Mouse (Mus musculus) monocyte, adult 2 months (primary cell): ENCODE results near the gene Cd3eap.

Experiments used
- DNase-seq, 2 experiments: peaks; one replicate each; pipeline ENCODE4 v3.0.0; 2022; ENCODE audit warnings: low spot score in 2 of 2, low read depth in 1 of 2

The Cd3eap gene

DNA sequence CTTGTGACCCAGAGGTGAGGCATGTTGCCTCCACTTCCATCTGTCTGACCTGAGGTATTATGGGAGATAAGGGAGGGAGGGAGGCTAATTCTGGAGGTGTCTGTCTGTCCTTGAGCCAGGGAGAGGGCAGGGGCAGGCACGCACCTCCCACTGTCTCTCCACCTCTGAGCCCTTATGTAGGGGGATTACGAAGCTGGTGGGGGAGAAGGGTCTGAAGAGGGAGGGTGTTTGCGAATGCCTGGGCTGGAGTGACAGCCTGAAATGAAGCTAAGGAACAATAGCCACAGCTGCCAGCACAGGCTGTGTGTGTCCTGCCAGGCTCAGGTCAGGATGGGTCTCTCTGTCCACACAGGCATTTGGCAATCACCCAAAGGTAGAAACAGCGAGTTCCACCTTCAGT, 3.0 kb upstream of the Cd3eap start:
- no peak for DNase-seq

DNA sequence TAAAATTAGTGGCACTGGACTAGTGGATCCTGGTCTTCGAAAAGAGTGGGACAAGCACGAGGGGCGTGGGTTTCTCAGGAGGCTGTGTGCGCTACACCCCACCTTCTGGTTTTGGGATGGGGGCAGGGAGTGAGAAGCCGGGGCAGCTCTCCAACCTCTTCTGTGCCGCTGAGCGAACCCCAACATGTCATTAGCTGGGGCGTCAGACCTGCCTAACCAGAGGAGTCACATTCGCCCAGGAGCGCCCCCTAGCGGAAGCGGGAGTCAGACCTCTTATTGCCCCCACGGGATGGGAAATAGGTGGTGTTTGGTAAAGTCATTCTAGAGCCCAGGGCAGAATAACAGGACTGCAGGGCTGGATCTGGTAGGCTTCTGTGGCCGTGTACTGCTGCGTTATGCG, 2.4 kb upstream of the Cd3eap start:
- peak in 1 of 2 experiments; percentile 74 for DNase-seq

DNA sequence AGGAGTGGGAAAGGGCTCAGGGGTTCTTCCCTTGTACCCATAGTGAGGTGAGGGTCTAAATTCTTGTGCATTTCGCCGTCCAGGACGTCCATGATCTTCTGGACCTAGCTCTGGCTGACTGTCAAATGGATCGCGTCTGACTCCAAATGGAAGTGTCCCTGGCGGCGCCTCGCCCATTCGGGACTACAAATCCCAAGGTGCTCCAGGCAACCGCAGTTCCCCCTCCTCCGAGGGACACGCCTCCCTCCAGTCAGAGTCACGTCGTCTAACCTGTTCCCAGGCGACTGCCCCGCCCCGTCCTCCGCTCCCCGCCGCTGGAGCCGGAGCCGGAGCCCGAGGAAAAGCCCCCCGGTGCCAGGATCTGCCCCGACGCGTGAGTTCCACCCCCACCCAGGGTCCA, 1.7 kb upstream of the Cd3eap start:
- peak; percentile 57 to 73 for DNase-seq

DNA sequence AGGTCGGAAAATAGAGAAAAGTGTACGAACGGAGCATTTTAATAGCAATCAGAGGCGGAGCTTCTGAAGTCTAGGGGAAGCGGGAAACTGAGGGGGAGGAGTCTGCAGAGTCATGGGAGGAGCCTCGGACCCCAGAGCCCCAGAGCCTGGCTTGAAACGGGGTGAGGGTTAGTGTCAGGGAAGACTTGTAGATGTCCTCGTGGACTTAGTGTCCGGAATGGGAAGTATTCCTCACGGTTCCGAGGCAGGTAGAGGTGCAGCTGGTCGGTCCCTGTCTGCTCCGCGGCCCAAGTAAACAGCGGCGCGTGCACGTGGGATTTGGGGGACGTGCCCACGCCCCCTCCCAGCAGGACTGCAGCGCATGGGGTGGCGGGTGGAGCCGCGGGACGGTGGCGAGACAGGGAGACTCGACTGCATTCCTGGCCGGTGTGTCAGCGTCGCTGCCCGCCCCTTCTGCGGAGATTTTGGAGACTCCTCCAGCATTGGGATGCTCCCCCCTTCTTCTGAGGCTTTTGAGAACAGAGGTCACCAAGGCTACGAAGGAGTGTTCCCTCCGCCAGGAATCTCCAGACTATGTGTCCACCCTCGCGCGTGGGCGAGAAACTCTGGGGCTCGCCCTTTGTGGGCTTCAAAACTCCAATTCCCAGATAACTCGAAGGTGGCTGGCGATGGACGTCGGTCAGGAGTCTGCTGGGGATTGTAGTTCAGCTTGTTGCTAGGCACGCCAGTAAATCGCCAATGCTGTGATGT, 784 bp upstream of the Cd3eap start:
- no peak for DNase-seq

DNA sequence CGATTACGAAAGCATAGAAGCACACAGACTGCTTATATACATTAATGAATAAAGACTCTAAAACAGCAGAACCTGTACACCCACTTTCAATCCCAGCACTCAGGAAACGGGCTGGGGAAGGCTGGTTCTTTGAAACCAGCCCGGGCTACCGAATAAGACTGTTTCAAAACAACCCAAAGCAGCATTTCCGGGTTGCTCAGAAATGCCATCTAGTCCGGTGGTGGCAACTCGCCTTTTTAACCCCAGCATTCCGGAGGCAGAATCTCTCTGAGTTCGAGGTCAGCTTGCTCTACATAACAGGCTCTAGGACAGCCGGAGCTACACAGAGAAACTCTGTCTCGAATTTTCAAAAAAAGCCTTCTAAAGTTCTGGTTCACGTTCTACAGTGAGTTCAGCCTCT, 649 bp downstream of the Cd3eap start:
- no peak for DNase-seq

DNA sequence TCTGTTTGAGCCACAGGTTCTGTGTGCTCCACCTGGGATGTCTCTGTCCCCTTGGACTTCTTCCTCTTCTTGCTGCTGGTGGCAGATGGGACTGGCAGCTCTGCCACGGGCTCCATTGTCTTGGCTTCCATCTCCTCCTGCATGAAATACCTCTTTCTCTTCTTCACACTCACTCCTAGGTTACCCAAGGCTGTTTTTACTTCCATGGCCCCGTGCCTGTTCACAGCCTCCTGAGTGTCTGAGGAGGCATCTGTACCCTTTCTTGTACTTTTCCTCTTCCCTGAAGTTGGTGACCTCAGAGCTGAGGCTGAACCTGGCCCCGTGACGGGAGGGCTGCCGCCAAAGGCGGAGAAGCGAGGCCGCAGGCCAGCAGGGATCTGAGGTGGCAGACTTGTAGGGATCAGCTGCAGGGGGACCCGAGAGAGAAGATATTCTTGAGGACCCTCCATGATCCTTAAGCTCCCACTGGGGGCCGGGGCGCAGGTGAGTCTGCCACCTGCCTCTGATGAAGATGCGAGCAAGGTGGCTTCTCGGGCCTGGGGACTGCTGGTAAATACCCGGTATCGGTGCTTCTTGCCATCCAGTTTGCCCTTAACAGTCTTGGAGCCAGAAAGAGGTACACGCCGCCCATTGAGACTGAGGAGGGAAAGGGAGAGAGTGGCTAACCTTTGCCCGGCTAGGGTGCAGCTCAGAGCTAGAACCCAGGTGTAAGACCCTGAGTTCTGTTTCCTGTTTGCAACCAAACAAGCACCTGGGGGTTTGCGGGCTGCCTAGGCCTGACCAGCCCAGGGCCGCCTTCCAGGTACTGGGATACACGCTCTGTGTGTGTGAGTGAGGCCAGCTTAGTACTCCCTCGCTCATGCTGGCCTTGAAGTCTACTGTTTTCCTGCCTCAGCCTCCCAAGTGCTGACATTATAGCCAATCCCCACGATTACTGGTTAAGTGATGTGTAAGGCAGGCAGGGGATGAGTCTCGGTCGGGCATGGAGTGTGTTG, 1.6 kb downstream of the Cd3eap start:
- no peak for DNase-seq

DNA sequence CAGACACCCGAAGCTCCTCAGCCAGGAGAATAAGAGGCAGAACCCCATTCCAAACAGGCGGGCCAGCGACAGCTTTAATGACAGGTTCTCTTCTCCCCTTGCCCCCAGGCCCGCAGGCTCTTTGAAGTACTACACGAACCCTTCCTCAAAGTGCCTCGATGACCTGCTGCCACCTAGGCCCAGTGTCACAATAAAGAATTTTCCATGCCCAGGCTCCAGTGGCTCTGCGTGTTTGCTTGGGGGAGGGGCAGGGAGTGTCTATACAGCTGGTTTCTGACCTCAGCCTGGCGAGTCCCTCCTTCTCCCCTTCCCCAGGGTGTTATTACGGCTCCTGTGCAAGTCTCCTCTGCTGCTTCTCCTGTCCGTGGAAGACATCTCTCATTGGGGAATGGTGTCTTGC, 3.0 kb downstream of the Cd3eap start:
- no peak for DNase-seq

DNA sequence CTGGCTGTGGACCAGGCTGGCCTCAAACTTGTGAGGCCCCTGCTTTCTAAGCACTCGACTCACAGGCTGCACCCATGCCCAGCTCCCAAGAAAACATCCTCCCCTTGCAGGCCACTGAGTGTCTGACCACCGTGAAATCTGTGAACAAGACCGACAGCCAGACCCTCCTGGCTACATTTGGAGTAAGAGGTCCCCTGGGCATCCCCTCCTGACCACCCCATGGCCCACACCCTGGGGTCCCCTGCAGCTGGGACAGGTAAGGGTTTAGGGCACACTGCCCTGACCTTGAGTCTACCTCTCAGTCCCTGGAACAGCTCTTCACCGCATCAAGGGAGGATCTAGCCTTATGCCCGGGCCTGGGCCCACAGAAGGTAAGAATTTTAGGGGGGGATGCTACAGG, 4.3 kb downstream of the Cd3eap start:
- no peak for DNase-seq

DNA sequence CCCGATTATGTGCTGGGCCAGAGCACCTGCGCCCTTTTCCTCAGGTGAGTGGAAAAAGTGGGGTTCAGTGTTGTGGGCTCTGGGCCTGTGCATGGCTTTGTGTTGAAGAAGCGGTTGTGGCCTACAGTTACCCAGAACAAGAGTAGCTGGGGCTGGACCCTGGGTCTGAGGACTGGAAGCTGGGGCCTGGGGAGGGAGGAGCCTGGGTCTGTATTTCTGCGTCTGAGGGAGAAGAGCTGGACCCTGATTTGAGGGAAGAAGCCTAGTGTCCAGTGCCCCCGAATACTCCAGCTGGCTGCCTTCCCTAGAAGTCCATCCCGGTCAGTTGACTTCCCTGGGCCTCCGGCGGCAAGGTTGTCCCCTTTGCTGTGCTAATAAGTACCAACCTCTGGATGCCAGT, 9.1 kb downstream of the Cd3eap start:
- DNase-seq: no peak

DNA sequence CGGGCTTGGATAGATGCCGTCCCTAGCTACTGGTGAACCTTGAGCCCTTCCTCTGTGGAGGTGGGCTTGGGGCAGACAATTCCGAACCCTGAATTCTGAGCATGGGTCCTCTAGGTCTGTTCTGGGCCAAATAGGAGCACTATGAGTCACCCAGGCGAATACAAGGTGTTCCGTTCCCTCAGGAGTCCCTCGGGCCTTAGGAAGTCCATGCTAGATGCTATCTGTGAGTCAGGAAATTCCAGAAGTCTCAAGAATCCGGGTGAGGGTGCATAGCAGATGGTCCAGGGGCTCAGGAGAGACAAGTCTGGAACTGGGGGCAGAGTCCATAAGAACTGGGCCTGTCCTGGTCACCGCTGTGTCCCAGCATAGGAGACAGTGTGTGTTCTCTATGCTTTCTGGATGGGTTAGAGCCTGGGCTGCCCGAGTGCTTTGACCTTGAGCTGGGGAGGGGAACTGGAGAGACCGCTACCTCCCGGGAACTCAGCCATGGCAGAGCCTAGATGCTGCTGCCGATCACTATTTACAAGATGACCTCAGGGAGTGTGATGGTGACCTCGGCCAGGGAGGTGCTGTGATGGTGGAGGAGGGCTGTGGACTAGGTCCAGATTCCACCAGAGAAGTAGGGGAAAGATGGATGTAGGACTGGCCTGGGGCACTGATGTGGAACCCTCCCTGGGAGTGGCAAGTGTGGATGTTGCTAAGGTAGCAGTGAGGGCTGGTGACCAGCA, 9.9 kb downstream of the Cd3eap start:
- DNase-seq: no peak

DNA sequence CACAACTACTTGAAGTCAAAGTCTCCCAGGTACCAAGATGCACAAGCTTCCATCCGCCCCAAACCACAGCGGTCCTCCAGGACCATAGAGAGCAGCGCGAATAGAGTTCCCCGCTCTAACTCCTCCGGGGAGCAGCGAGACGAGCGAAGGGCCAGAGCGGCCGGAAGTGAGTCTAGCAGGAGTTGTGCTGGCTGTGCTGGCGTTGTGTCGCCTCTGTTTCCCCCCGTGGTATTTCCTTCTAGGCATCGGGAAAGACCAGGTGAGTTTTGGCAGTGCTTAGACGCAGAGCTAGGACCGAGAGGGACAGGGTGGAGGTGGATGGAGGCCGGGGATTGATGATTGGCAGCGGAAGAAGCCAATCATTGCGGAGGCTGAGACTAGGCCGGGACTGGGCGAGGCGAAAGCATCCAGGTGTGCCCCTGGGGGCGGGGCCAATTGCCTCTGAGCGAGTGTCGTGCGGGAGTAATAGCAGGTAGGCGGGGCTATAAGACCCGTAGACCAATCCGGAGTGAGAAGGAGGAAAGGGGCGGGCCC, 14.3 kb downstream of the Cd3eap start:
- peak; percentile 55 to 75 for DNase-seq

DNA sequence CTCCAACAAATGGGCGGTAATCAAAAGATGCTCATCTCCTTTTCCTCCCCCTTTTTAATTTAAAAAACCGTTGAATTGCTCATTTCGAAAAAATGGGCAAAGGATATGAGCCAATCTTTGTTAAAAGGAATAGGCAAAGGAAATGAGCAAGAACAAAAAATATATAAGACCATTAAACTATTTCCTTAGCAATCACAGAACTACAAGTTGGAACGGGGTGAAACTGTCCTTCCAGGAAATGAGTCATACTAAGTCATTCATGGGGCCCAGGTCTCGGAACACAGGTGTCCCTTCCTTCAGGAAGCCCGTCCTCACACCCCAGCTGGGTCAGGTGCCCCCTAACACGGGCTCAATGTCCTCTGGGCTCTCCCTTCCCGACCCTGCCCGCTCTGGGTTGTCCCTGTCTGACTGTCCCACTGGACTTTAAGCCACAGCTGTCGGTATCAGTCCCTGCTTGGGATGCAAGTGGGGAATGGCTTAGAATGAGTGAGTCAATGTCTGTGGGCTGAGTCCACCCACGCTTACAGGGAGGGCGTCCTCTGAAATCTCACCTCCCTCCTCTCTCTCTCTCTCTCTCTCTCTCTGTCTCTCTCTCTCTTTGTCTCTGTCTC, 14.9 kb downstream of the Cd3eap start, which contains the start of gene Ercc1:
Ercc1 (plus strand) TSS at position 542 of the 611 bp plus-strand sequence.
- no peak for DNase-seq

DNA sequence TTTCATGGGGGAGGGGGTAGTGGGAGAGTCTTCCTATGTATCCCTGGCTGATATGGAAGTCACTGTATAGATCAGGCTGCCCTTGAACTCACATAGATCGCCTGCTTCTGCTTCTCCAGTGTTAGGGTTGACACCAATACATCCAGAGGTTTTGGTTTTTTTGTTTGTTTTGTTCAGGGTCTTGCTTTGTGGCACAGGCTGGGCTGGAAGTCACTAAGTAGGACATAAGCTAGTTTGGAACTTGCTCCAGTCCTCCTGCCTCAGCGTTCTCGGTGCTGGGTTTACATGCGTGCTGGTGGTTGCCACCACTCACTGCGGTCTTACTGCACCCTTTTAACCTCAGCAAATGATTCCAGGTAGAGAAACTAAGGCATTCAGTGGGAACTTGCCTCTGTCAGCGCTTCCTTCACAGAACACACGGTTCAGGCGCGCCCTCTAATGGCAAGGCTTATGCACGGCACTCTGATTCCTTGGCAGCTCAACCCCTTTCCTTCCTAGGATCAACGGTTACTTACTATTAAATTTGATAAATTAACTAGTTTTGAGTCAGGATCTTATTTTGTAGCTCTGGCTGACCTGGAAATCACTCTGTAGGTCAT, 16.0 kb downstream of the Cd3eap start:
- peak in 1 of 2 experiments; percentile 62 for DNase-seq

DNA sequence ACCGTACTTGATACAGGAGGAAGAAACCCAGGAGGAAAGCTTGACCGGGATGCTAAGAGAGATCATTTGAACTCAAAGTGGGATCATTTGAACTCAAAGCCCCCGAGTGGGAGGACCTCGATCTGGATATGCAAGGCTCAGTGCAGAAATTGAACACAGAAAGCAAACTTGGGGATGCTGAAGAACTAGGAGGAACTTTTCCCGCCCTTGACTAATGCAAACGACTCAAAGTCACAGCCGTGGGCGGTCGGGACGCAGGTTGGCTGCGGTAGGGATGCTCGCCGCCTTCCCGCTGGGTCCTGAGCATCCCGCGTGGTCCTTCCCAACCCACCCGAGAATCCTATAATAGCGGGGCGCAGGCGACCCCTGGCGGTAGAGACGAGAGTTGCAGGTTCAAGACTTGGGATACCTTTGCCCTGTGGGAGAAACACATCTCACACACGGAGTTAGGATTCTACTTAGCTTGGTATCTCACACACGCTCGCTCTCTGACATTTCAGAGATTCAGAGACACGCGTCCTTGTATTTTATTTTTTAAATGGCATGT, 16.7 kb downstream of the Cd3eap start:
- peak in 1 of 2 experiments; percentile 73 for DNase-seq

DNA sequence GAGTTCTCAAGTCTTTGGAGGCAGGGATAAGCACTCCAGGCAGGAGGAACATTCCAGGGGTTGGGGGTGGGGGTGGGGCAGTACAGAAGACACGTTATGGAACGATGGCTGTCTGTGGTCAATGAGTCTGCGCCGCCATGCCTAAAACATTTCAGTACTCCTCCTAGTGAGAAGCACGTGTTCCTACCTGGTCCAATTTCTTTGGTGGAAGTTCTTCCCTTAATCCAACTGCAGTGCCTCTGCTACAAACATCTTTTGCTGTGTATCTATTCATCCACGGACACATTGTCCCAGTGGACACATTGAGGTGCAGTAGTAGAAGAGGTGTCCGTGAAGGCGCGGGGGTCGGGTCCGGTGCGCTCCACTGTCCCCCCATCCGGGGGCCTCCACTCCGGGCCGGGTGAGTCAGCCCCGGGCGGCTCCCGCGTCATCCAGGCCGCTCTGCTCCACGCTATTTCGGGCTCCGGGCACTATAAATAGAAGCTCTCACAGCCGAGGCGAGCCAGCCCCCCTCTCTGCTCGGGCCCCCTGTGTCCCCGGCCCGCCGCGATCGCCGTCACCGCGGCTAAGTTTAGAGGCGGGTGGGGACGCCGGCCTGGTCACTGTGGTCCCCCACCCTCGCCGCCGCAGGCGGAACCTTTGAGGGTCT, 17.4 kb downstream of the Cd3eap start:
- DNase-seq: no peak

DNA sequence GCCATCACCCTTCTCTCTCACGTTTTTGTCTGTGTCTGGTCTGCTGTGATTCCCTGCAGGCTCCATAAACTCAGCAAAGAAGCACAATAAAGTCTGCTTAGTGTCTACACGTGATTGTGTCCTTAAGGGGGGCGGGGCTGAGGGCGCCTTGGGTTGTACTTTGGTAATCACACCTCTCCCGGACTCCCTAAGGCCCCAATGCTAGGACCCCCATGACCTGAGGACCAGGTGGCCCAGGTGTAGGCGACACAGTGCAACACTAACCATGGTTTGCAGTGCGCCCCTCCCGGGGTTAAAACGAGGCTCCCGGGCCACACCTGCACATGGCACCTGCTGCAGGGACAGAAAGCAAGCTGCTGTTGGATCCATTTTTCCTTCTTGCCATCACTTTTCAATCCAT, 18.0 kb downstream of the Cd3eap start:
- no peak for DNase-seq

DNA sequence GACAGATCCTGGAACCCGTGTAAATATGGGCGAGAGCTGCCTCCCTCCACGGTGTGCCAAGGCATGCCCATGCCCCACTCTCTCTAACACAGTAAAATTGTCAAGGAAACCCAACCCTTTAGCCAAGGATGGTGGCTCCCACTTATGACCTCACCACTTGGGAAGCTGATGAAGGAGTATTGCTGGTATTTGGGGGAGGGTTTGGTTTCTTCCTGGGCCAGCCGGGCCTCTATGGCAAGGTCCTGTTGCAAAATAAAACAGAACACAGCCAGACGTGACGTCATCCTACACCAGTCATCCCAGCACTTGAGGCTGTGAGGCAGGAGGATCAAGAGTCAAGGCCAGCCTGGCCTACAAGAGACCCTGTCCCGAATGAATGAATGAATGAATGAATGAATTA, 20.7 kb downstream of the Cd3eap start:
- no peak for DNase-seq

DNA sequence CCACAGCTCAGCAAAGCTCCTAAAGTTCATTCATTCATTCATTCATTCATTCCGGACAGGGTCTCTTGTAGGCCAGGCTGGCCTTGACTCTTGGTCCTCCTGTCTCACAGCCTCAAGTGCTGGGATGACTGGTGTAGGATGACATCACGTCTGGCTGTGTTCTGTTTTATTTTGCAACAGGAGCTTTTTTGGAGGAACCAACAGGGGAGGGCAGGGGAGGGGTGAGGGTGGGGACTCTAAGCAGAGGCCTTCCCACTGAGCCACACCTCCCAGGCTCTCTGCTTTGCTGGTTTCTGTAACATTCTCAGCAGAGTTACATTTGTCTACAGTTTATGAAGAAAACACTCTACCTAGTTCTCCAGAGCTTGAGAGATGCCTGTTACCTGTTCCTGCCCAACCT, 21.2 kb downstream of the Cd3eap start:
- no peak for DNase-seq

DNA sequence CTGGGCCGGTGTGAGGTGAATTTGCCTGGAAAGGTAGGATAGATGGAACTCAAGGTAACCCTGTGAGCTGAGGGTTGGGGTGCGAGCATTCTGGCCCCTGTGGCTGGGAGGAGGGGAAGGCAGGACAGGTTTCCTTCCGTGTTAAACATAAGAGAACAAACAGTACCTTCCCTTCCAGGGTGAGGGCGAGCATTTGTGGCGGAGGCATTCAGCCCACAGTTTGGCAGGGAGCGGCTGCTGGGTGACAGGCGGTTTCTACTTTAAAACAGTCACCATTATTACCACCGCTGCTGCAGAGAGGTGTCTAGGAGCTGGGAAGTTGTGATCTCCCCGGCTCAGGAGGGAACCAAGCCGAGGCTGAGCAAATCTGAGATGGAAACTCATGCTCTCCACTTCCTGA, 22.2 kb downstream of the Cd3eap start:
- no peak for DNase-seq

DNA sequence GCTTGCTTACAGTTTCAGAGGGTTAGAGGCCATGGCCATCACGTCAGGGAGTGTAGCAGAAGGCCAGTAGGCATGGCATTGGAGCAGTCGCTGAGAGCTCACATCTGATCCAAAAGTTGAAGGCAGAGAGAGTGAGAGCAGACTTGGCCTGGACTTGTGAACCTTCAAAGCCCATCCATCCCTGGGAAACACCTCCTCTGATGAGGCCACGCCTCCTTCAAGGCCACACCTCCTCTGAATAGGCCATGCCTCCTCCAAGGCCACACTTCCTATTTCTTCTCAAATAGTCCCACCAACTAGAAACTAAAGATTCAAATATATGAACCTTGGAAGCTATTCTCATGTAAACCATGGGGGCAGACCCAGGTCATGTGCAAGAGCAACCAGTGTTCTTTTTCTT, 23.7 kb downstream of the Cd3eap start:
- DNase-seq: no peak
